Mouse (Mus musculus): Measurements from ENCODE around the gene Rangrf.
"Not testable (repeated sequence)": the region's sequence is repeated elsewhere in the genome, so short reads cannot be mapped to it uniquely, and the experiment has no call there.

Gene Rangrf

DNA sequence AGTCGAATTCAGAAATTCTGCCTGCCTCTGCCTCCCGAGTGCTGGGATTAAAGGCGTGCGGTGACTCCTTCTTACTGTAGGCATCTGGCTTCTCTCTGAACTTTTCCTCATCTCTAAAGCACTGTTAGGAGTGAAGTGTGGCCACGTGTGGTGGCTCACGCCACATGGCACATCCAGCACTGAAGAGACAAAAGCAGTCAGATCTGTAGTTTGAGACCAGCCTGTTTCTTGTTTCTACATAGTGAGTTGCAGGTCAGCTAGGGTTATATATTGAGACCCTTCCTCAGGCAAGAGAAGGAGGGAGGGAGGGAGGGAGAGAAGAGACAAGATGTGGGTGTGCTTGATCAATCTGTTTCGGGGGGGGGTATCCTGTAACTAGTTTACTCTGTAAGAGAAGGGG lies at the start of gene Rangrf:
TSS of gene Rangrf (minus strand) at position 101 of the 400 bp plus-strand sequence.
- in situ Hi-C loops (cut with MboI; ENCODE audit: low pct_unique_long_range_greater_than_20kb in 1 of 2, low sequenced_read_pairs in 2 of 2, unreplicated experiment in 1 of 2), result no loop called here

DNA sequence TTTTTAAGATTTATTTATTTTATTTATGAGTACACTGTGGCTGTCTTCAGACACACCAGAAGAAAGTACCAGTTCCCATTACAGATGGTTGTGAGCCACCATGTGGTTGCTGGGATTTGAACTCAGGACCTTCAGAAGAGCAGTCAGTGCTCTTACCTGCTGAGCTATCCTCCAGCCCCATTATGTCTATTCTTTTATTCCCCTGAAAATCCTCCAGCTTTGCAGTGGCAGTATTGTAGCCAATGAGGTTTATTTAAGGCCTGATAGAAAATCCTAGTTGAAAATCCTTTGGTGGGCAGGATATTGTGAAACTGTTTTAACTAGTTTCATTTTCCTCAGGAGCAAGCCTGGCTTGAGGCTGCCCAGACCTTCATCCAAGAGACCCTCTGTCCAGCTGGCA lies 45.7 kb upstream of the Rangrf start:
- in situ Hi-C loops (cut with MboI; ENCODE audit: low pct_unique_long_range_greater_than_20kb in 1 of 2, low sequenced_read_pairs in 2 of 2, unreplicated experiment in 1 of 2), result no loop called here

DNA sequence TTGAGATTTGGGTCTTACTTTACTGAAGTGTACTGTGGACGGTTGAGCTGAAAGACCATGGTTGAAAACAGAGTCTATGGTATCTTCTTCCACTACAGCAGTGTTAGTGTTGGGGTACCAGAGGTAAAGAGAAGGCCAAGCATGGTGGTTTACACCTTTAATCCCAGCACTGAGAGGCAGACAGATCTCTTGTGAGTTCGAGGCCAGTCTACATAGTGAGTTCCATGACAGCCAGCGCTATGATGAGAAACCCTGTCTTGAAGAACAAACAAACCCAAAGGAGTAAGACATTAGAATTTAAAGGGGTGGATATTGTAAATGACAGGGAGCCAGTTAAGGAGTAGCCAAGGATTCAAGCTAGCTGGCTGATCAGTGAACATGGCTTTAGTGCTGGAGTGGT lies 41.8 kb upstream of the Rangrf start:
- in situ Hi-C loops (cut with MboI; ENCODE audit: low pct_unique_long_range_greater_than_20kb in 1 of 2, low sequenced_read_pairs in 2 of 2, unreplicated experiment in 1 of 2), result no loop called here

DNA sequence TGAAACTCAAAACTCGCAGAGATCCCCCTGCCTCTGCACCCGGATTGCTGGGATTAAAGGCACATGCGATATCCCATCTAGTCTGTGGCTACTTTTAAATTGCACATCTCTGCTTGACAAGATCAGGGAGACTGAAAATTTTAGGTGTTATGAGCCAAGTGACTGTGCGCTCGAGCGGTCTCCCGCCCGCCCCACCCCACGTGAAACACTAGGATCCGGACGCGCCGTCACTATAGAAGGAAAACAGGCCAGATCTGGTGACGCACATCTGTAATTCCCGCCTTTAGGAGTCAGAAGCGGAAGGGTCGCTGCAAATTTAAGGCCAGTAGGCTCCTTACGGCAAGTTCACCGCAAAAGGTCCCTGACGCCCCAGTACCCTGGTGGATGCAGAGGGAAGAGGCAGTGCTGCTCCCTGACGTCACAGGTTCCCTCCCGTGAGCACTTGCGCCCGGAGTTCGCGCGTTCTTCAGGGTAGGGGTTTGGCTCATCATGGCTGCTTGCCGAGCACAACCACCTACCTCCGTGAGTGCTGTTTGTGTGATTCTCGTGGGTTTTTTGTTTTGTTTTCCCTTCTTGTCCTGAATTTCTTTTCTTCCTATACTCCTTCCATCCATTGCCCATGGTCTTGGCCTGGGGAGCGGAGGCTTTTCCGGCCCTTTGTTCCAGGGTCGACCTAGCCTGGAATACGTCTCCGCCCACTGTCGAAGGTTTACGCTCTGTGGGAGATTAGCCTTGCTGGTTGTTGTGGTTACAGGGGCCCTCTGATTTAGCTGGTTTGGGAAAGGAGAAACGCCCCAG lies 40.9 kb upstream of the Rangrf start, which contains the start of gene Ctc1:
TSS of gene Ctc1 (plus strand) at position 268 of the 798 bp plus-strand sequence.
- in situ Hi-C loops (cut with MboI; ENCODE audit: low pct_unique_long_range_greater_than_20kb in 1 of 2, low sequenced_read_pairs in 2 of 2, unreplicated experiment in 1 of 2), result no loop called here

DNA sequence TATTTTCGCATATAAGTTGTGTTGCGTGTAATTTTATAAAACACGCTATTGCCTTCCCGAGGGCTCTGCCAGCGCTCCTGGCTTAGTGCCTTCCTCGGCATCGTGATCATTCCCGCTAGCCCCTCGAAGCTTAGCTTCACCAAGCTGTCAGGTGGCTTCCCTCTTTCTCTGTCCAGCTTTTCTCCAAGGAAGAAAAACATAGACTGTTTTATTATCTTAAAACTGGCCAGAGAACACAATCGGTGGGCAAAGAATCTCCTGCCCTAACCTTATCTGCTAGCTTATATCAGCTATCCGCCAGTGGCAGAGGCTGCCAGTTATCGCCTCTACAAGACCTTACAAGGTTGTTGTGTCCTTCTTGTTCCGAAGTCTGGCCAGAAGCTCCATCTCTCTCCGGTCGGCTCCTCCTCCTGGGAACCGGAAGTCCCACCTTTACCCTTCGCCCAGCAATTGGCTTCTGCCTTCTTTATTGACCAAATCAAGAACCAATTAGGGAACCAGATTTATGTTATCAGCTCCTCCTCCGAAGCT lies 37.2 kb upstream of the Rangrf start:
- in situ Hi-C loops (cut with MboI; ENCODE audit: low pct_unique_long_range_greater_than_20kb in 1 of 2, low sequenced_read_pairs in 2 of 2, unreplicated experiment in 1 of 2), result no loop called here

DNA sequence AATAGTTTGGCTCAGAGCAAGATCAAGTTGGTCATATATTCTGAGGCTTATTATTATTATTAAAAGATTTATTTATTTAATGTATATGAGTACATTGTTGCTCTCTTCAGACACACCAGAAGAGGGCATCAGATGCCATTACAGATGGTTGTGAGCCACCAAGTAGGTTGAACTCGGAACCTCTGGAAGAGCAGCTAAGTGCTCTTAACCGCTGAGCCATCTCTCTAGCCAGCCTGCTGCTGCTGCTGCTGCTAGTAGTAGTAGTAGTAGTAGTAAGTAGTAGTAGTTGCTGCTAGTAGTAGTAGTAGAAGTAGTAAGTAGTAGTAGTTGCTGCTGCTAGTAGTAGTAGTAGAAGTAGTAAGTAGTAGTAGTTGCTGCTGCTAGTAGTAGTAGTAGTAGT lies 36.5 kb upstream of the Rangrf start:
- in situ Hi-C loops (cut with MboI; ENCODE audit: low pct_unique_long_range_greater_than_20kb in 1 of 2, low sequenced_read_pairs in 2 of 2, unreplicated experiment in 1 of 2), result not testable (repeated sequence)

DNA sequence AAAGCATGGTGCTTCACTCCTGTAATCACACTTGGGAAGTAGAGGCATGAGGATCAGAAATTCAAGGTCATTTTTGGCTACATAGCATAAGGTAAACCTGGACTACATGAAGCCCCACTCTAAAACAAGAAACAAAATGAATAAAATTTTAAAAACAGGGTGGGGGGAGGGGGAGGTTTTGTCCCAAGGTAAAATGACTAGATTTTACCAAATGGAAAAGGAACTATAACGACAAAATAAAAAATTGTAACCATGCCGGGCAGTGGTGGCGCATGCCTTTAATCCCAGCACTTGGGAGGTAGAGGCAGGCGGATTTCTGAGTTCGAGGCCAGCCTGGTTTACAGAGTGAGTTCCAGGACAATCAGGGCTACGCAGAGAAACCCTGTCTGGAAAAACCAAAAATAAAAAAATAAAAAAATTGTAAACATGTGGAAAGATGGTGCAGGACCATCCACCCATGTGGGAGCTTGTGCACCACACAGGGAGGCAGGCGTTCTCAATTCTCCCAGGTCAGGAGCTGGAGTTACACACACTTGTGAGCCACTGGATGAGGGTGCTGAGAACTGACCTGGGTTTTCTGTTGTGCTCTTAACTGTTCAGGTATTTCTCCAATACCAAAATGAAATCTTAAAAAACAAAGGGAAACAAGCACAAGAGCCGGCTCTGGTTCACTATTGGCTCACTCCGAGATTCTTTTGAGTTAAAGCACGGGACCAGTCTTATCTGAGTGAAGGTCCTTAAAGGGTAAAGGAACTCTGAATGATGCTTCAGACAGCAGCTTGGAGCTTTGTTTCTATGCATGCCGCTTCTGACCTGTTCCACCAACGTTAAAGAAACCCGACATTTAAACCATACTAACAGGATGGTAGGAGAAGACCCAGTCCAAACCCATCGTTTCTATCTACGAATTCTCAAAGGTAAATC lies 35.7 kb upstream of the Rangrf start:
- in situ Hi-C loops (cut with MboI; ENCODE audit: low pct_unique_long_range_greater_than_20kb in 1 of 2, low sequenced_read_pairs in 2 of 2, unreplicated experiment in 1 of 2), result no loop called here

DNA sequence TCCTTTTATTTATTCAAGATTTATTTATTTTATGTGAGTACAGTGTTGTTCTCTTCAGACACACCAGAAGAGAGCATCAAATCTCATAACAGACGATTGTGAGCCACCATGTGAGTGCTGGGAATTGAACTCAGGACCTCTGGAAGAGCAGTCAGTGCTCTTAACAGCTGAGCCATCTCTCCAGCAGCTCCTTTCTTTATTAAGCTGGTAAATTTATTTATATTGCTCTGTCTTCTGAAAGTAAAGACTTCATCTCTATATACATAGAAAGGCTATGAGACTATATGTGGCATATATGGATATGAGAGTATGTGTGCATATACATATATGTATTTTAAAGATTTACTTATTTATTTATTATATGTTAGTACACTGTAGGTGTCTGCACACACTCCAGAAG lies 34.5 kb upstream of the Rangrf start:
- in situ Hi-C loops (cut with MboI; ENCODE audit: low pct_unique_long_range_greater_than_20kb in 1 of 2, low sequenced_read_pairs in 2 of 2, unreplicated experiment in 1 of 2), result no loop called here

DNA sequence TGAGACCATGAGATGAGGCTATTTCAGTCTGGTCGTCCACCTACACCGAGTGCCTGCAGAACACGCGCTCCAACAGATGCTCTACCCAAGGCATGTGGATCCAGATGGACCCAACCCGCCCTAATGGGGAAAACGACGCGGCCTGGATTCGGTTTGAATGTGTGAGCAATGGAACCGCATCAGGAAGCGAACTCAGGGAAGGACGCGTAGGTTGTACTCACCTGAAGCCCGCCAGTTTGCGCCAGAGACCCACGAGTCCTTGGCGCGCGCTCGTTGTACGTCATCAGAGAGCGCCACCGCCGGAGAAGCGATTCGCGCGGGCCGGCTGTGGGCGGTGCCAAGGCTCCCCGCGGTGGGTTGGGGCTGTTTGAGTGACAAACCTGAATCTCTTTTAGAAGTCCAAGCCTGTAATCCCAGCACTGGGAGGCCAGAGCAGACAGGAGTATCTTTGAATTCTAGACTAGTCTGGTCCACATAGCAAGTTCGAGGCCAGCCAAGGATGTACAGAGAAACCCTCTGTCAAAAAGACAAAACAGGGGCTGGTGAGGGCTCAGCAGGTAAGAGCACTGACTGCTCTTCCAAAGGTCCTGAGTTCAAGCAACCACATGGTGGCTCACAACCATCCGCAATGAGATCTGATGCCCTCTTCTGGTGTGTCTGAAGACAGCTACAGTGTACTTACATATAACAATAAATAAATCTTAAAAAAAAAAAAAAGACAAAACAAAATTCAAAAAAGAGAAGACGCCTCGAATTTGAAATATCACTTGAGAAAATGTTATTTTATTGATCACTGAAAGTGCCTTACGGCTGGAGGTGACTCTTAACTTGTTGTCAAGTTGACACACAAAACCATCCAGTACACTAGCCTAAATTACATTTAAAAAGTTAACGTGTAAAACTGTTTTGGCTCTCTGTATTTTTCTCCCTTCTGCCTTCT lies 33.5 kb upstream of the Rangrf start, which contains the start of gene Pfas:
TSS of gene Pfas (minus strand) at position 279 of the 940 bp plus-strand sequence.
- in situ Hi-C loops (cut with MboI; ENCODE audit: low pct_unique_long_range_greater_than_20kb in 1 of 2, low sequenced_read_pairs in 2 of 2, unreplicated experiment in 1 of 2), result no loop called here

DNA sequence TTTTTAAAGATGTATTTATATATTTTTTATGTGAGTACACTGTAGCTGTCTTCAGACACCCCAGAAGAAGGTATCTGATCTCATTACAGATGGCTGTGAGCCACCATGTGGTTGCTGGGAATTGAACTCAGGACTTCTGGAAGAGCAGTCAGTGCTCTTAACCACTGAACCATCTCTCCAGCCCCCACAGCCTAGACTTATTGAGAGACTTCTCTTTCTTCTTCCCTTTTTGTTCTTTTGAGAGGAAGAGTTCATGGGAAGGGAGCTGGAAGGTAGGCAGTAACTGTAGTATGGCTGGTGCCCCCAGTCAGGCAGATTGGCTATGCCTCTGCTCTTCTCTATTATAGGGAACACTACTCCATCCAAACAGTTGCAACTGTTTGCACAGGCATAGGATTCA lies 31.6 kb upstream of the Rangrf start:
- in situ Hi-C loops (cut with MboI; ENCODE audit: low pct_unique_long_range_greater_than_20kb in 1 of 2, low sequenced_read_pairs in 2 of 2, unreplicated experiment in 1 of 2), result not testable (repeated sequence)

DNA sequence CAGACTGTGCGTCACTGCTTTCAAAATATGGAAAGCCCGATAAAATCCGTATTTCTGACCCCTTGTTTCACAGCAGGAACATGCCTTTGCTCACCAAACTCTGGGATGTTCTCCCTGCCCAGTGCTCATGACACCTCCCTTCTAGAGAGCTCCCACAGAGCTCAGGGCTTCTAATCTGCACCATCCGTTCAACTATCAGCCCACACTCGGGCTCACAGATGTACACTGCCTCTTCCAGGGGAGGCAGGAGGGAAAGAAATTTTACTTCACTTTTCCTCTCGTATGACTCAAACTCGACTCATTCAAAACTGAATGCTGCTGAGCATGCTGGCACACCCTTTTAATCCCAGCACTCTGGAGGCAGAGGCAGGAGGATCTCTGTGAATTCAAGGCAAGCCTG lies 30.2 kb upstream of the Rangrf start:
- in situ Hi-C loops (cut with MboI; ENCODE audit: low pct_unique_long_range_greater_than_20kb in 1 of 2, low sequenced_read_pairs in 2 of 2, unreplicated experiment in 1 of 2), result no loop called here

DNA sequence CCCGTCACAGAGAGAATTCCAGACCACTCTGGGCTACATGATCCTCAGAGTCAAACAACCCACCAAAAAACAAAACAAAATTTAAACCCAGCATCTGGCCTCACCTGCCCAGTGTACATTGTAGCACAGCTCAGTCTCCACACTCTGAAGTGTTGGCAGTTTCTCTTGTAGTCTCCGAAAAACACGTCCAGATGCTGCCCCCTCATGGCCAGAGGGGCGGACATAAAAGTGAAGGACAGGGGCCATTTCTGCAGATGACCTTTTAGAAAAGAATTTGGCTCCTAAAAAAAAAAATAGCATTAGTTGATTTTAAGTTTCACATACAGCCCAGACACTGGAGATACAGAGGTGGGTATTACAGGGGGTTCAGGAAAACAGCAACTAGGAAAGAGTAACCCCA lies 28.6 kb upstream of the Rangrf start:
- in situ Hi-C loops (cut with MboI; ENCODE audit: low pct_unique_long_range_greater_than_20kb in 1 of 2, low sequenced_read_pairs in 2 of 2, unreplicated experiment in 1 of 2), result no loop called here

DNA sequence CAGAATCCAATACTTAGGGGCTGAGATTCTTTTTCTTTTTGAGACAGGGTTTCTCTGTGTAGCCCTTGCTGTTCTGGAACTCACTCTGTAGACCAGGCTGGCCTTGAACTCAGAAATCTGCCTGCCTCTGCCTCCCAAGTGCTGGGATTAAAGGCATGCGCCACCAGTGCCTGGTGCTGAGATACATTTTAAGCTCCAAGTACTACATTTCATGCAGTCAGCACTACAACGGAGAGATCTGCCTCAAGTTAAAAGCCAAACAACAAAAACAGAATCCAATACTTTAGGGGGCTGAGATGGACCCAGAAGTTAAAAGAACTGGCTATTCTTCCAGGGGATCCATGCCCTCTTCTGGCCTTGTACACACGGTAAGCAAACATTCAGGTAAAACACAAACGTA lies 27.8 kb upstream of the Rangrf start:
- in situ Hi-C loops (cut with MboI; ENCODE audit: low pct_unique_long_range_greater_than_20kb in 1 of 2, low sequenced_read_pairs in 2 of 2, unreplicated experiment in 1 of 2), result not testable (repeated sequence)

DNA sequence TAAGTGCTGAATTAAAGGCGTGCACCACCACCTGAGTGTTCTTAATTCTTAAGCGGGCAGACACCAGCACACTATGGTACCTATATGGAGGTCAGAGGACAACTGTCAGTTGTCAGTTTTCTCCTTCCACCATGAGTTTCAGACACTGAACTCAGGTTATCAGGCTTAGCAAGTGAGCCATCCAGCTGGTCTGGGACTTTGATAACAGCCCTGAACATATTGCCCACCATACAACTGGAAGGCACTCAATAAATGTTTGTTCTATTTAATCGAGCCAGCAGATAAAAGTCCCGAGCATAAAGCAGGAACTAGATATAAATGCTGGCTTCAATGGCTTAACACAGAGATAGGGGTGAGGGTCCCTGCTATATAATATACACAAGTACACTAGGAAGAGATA lies 22.1 kb upstream of the Rangrf start:
- in situ Hi-C loops (cut with MboI; ENCODE audit: low pct_unique_long_range_greater_than_20kb in 1 of 2, low sequenced_read_pairs in 2 of 2, unreplicated experiment in 1 of 2), result no loop called here

DNA sequence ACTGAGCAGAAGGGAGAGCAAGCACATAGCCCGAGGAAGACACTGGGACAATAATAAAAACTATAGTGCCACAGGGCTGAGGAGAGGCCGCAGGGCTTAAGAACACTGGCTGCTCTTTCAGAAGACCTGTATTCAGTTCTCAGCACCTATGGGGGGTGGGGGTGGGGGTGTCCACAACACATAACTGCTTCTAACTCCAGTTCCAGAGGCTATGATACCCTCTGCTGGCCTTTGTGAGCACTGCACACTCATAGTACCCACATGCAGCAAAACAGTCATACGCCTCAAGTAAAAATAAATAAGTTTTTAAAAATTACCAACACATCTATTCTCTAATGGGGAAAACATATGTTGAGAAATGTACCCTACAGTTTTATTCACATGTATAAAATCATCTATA lies 19.4 kb upstream of the Rangrf start:
- in situ Hi-C loops (cut with MboI; ENCODE audit: low pct_unique_long_range_greater_than_20kb in 1 of 2, low sequenced_read_pairs in 2 of 2, unreplicated experiment in 1 of 2), result no loop called here

DNA sequence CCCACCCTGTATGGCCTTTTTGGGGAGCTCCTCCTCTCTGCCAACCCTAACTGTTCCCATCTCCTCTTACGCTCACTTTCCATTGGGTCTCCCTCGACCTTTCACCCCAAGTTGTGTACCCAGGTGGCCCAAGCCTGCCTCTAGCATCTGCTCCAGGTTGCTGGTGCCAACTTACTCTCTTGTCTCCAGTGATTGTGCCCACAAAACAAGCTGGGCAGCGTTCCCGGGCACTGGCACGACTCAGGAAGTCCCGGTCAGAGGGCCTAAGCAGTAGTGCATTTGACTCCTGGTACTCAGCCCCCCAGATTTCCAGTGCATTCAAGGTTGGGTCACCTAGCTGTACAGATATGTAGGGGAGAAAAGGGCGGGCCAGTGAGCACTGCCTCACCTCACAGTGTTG lies 18.1 kb upstream of the Rangrf start:
- in situ Hi-C loops (cut with MboI; ENCODE audit: low pct_unique_long_range_greater_than_20kb in 1 of 2, low sequenced_read_pairs in 2 of 2, unreplicated experiment in 1 of 2), result no loop called here

DNA sequence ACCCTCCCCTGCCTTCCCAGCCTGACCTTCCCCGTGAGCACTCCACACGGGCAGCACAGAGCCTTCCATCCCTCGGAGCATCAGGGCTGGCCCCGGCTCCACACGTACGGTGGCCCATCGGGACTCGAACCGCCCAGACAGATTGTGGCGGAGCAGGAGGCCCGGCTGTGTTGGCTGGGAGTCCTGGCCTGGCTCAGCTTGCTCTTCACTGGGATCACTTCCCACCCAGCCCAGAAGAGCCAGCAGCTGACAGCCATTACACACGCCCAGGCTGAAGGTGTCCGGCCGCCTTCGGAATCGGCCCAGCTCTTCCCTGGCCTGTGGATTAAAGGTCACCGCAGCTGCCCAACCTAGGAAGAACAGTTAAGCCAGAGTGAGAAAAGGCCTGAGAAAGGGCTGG lies 13.4 kb upstream of the Rangrf start:
- in situ Hi-C loops (cut with MboI; ENCODE audit: low pct_unique_long_range_greater_than_20kb in 1 of 2, low sequenced_read_pairs in 2 of 2, unreplicated experiment in 1 of 2), result loop anchor here in 1 of 2 experiments (5.0 kb wide), 1 partner anchor 81 kb away; no protein-coding TSS in a partner anchor

DNA sequence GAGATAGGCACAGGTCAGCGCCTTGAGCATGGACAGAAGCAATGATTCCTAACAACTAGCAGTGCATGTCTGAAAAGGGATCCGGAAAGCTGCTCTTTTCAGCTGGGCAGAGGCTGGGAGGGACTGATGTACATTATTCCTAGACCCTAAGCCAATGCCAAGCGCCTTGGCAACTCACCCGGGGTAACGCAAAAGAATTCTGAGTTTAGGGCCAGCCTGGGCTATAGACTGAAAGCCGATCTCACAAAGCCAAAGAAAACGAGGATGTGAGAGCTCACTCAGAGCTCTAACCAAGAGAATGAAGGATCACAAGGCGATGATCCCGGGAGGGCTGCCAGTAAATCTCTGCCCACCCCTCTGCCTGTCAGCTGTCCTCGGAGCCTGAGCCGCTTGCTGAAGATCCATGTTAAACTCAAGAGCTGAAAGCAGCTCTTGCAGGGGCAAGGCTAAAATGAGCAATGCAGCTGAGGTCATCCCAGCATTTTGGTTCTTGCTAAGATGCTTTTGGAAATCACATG lies 12.4 kb upstream of the Rangrf start:
- in situ Hi-C loops (cut with MboI; ENCODE audit: low pct_unique_long_range_greater_than_20kb in 1 of 2, low sequenced_read_pairs in 2 of 2, unreplicated experiment in 1 of 2), result loop anchor here in 1 of 2 experiments (5.0 kb wide), 1 partner anchor 80 kb away; no protein-coding TSS in a partner anchor

All from mouse embryonic stem cell (cell line).